Mouse (Mus musculus) heart, postnatal 0 days (tissue): Measurements from ENCODE around the gene Milr1.

Experiments used
- CTCF ChIP-seq: IDR thresholded peaks from 2 replicates; pipeline ENCODE4 v1.5.1; 2016; ENCODE audit warnings: antibody characterized with exemption, control low read depth, low read depth
- EP300 ChIP-seq: IDR thresholded peaks from 2 replicates; pipeline ENCODE4 v1.6.1; 2016; ENCODE audit warnings: antibody characterized with exemption, low read depth

DNA sequence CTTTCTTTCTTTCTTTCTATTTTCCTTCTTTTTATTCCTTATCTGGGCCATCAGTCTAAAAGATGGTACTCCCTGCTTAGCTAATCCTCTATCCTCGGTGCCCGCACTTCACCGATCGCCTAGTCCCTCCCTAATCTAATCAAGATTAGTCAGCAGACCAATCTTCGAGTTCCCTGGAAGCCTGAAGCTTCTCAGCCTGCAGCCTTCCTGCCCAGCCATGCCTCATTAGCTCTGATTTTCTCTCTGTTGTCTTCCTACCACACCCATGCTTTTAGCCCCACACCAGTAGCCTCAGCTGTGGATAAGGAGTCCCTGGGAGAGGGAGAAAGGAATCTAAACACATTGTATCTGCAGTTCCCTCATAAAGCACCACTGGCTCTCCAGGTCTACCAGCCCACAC lies 4.6 kb downstream of the Milr1 start:
- no peak for TF ChIP-seq CTCF
- TF ChIP-seq EP300 = no peak
